Mouse (Mus musculus) forebrain, embryonic 11.5 days (tissue): ENCODE results near the gene Acbd6. TPM values are rescaled to one million over a fixed set of nuclear protein-coding genes. Genes with fewer than 3 reads are reported as not detected.

Experiments used
- ATAC-seq: fragments of 200-750 bp; cut with Nextera tagmentation; replicated peaks from 2 replicates; pipeline ENCODE4 v1.8.0; 2017; ENCODE audit warnings: moderate TSS enrichment; ENCODE audit not compliant: low FRiP score
- DNase-seq: peaks from one replicate; pipeline ENCODE4 v3.0.0-alpha.2; 2017; ENCODE audit warnings: low spot score
- H3K27ac ChIP-seq: fragments of 300-500 bp; sonication (generic); 2 replicates; pipeline ENCODE4 v1.5.1; 2014; ENCODE audit warnings: low read depth, low read length
- H3K27me3 ChIP-seq: fragments of 300-500 bp; sonication (generic); 2 replicates; pipeline ENCODE4 v1.6.1; 2014; ENCODE audit warnings: mild to moderate bottlenecking, low read length, mixed read lengths; ENCODE audit not compliant: control insufficient read depth, insufficient read depth
- H3K36me3 ChIP-seq: fragments of 300-500 bp; sonication (generic); 2 replicates; pipeline ENCODE4 v1.6.1; 2014; ENCODE audit warnings: mild to moderate bottlenecking, low read length, moderate library complexity, mixed read lengths; ENCODE audit not compliant: control insufficient read depth, insufficient read depth
- H3K4me1 ChIP-seq: fragments of 300-500 bp; sonication (generic); replicated peaks from 2 replicates; pipeline ENCODE4 v1.6.1; 2014; ENCODE audit warnings: low read length, mixed read lengths; ENCODE audit not compliant: control insufficient read depth, insufficient read depth
- H3K4me2 ChIP-seq: fragments of 300-500 bp; sonication (generic); 2 replicates; pipeline ENCODE4 v1.6.1; 2014; ENCODE audit warnings: low read depth, mild to moderate bottlenecking, low read length, moderate library complexity, mixed read lengths; ENCODE audit not compliant: severe bottlenecking
- H3K4me3 ChIP-seq: fragments of 300-500 bp; sonication (generic); 2 replicates; pipeline ENCODE4 v1.5.1; 2014; ENCODE audit warnings: low read depth, low read length
- H3K9ac ChIP-seq: fragments of 300-500 bp; sonication (generic); 2 replicates; pipeline ENCODE4 v1.6.1; 2014; ENCODE audit warnings: low read length
- H3K9me3 ChIP-seq: fragments of 300-500 bp; sonication (generic); 2 replicates; pipeline ENCODE4 v1.6.1; 2016; ENCODE audit warnings: low read length, mixed read lengths; ENCODE audit not compliant: control insufficient read depth
- WGBS: fragments of 180-500 bp; shearing (Covaris S2); extraction: QIAGEN DNeasy Blood & Tissue Kit; methylation state at CpG from one replicate; pipeline ENCODE4 v1.1.7; 2014; 5-methylcytosine and 5-hydroxymethylcytosine counted together
- polyA plus RNA-seq: library from polyadenylated mRNA; unstranded; fragments of >200 nt; fragmentation: Nextera tagmentation; extraction: Ambion mirVana; gene quantifications from 2 replicates; pipeline ENCODE4 v1.2.1, GENCODE M21; 2014

The Acbd6 gene
- polyA plus RNA-seq, 1 experiment from 2014 or later: 87.8 TPM

DNA sequence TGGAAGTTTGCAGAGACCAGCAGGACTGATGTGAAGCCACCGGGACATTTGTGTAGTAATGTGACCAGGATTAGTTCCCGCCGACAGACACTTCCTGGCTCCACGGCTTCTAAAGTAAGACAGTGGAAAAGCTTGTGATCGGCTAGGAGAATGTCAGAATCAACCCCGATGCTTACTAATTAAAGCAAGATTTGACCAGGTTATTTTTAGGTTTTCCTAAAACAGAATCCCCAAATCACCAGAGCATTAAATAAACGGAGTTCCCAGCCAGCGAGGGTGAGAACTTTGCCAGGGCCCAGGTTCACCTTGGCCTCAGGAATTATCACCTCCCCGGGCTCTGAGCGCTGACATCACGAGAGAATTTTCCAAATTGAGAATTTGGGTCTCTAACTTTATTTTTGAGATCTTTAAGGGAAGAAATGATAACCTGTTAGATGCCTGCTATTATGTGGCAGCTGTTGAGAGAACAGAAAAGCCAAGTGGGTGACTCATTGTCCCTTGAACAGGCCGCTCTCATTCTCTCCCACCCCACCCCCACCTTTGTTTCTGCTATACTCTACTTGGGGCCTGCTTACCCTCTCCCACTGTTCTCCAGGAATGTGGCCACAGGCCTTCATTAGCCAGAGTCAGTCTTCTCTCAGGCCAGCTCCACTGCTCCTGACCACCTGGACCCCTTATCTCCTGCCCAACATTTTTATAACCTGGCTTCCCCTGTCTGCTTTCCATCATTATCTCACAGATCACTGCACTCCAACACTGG is 30.7 kb upstream of the Acbd6 start:
- H3K27ac ChIP-seq: no peak overlapping the region
- H3K9ac ChIP-seq: no peak overlapping the region

DNA sequence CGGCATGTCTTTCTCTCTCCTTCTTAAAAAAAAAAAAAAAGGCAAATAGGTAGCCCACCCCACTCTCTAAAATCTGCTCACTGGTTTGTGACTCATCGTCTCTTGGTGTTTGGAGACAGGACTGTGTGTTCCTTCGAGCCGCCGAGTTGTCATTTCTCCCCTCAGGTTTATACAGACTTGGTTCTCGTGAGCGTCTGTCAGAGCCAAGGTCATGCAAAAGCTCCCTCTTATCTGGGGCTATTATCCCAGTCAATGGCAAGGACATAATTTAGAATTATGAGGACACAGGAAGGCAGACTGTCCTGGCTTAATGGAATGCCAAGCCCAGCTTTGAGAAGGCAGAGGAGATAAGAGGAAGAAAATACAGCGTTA is 30.1 kb upstream of the Acbd6 start:
- peak overlapping the region; percentile 21; the same call in 1 of the 2 replicates for H3K4me2 ChIP-seq

More for the DNA sequence above, 30.7 kb upstream of the Acbd6 start:
- H3K9me3 ChIP-seq: no peaks in the 10 kb centered on the region
- ATAC-seq (0 out of 2 replicates have a peak, but pooled peaks have one; percentile 22), DNase-seq (peak; percentile 50)
- H3K4me1 ChIP-seq: peaks cover 29% of the 10 kb centered on the region
- H3K4me2 ChIP-seq: peak overlapping the region; percentile 21; the same call in 1 of the 2 replicates
- H3K27me3 ChIP-seq: no peaks in the 10 kb centered on the region
- 20% methylated on average over 12 of the region's 12 CpGs for WGBS
- H3K36me3 ChIP-seq: no peaks in the 10 kb centered on the region
- H3K4me3 ChIP-seq: no peak overlapping the region

DNA sequence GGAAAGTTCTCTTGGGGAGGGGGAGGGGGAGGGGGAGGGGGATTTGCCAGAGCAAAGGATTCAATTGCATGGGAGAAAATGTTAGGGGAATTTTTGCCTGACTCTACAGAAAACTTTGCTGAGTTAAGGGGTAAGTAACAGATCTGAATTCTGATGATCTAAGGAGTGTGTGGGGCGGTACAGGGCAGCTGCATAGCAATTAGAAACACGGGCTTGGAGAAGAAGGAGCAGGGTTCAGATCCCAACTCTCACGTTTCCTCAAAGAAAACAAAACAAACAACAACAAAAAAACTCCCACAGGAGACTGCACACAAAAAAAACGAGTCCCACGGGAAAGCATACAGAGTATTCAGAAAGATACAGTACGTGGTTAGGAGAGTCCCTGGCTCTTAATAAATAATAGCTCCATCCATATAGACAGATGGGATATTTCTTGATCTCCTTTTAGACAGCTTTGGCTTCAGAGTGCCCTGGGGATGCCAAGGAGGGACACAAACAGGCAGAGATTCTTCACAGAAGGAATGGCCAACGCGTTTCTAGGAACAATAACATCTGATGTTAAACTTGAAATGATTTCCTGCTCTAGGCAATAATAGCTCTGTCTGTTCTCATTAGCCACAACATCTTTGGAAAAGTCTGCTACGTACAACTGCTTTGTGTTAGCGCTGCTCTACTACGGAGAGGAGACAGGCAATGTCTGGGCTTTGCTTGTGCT is 29.4 kb upstream of the Acbd6 start:
- no peaks in the 10 kb centered on the region for H3K9me3 ChIP-seq
- peaks cover 29% of the 10 kb centered on the region for H3K4me1 ChIP-seq
- DNase-seq (peak; percentile 51), ATAC-seq (no peak)
- H3K27ac ChIP-seq: no peak overlapping the region; the same call in 1 of the 2 replicates
- no peaks in the 10 kb centered on the region for H3K27me3 ChIP-seq
- 25% methylated on average over 11 of the region's 11 CpGs for WGBS
- H3K4me3 ChIP-seq: no peak overlapping the region
- no peak overlapping the region for H3K4me2 ChIP-seq
- H3K36me3 ChIP-seq: no peaks in the 10 kb centered on the region
- no peak overlapping the region for H3K9ac ChIP-seq

More for the DNA sequence above, 30.1 kb upstream of the Acbd6 start:
- no peaks in the 10 kb centered on the region for H3K9me3 ChIP-seq
- no peak overlapping the region for H3K9ac ChIP-seq
- ATAC-seq (no peak), DNase-seq (no peak)
- 8% methylated on average over 8 of the region's 8 CpGs for WGBS
- H3K36me3 ChIP-seq: no peaks in the 10 kb centered on the region
- no peak overlapping the region for H3K27ac ChIP-seq
- H3K4me1 ChIP-seq: peaks cover 29% of the 10 kb centered on the region
- no peaks in the 10 kb centered on the region for H3K27me3 ChIP-seq
- no peak overlapping the region for H3K4me3 ChIP-seq

DNA sequence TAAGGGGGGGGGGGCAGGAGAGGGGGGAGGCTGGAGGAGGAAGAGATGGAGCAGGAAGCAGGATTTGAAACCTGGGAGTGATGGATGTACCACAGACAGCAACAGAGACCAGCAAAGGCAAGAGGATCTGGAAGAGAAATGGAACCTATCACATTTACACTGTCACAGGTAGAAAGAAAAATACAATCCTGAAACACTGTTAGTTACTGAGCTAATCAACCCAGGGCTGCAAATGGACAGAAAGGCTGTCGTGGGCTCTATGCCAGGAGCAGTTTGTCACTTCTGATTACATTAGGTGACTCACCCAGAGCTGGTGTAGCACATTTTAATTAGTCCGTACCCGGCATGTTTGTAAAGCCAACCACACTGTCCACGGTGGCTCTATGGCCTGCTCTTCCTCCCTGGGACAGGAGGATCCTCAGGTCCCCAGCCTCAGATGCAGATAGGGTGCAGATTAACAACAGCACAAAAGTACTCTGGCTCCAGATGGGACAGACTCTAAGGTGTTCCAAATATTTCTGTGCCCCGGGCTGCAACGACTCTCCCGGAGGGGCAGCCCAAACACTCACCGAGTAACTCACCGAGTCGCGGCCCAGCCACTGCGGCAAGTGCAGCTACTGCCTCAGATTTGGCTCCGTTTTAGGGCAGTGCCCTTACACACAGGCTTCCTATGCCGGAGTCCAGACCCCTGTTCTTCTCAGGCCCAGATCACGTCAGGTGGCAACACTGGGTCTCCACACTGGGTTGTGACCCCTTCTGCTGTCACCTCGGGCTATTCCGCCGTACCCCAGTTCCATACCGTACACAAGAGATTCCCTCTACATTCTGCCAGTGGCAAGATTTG is 28.6 kb upstream of the Acbd6 start:
- no peak overlapping the region for H3K4me2 ChIP-seq
- H3K27me3 ChIP-seq: no peaks in the 10 kb centered on the region
- H3K4me3 ChIP-seq: no peak overlapping the region
- no peaks in the 10 kb centered on the region for H3K36me3 ChIP-seq
- WGBS: 73% methylated on average over 19 of the region's 19 CpGs
- peaks cover 29% of the 10 kb centered on the region for H3K4me1 ChIP-seq
- no peak overlapping the region for H3K9ac ChIP-seq
- H3K27ac ChIP-seq: no peak overlapping the region
- H3K9me3 ChIP-seq: no peaks in the 10 kb centered on the region
- no peak for ATAC-seq
- DNase-seq: peak; percentile 52

DNA sequence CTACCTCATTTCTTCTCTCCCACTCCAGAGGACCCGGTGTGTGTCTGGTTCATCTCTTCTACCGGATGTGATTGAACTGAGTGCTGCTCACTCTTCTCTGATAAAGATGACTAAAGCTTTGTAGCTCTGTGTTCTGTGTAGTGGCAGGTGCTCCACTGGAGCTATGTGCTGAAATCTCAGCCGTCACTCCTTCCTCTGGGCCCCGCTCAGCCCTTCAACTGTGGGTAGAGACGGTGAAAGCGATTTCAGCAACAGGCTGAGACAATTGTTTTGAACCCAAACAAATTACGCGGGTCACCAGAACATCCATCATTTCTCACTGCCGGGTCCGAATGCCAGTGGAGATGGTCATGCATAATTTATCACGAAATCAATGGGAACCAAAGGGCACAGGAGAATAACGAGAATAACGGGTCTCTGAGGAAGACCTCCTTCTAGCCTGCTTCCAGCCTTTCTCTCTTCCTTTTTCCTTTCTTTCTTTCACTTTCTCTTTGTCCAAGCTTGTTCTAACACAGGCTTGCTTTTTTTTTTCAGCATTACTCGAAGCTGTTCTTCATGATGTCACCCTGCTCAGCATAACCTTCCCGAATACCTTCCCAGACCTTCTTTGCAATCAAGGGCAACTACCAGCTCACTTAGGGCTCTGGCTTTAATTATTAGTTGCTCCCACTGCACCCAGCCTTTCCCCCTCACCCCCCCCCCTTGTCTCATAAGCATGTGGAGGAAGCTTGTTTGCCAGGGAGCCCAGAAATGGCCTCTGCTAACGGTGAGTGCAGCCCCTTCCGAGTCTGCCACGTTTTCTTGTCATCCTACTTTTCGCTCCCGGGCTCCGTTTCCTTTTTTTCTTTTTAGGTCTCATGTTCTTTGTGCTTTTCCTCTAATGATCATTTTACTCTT is 27.1 kb upstream of the Acbd6 start:
- H3K4me2 ChIP-seq: peak overlapping the region; percentile 20; the same call in 1 of the 2 replicates
- peak; percentile 69 for ATAC-seq
- DNase-seq: peak; percentile 59
- H3K27ac ChIP-seq: peak overlapping the region; percentile 41; the same call in 1 of the 2 replicates
- no peaks in the 10 kb centered on the region for H3K9me3 ChIP-seq
- WGBS: 33% methylated on average over 21 of the region's 21 CpGs
- H3K36me3 ChIP-seq: no peaks in the 10 kb centered on the region
- H3K4me3 ChIP-seq: no peak overlapping the region
- no peaks in the 10 kb centered on the region for H3K27me3 ChIP-seq
- H3K9ac ChIP-seq: no peak overlapping the region
- H3K4me1 ChIP-seq: peaks cover 29% of the 10 kb centered on the region

GRCm38 (mm10) chr1:155532396-155532795 is 25.5 kb upstream of the Acbd6 start:
- Histone ChIP-seq H3K4me2 (no peak overlapping the region), H3K36me3 (no peaks in the 10 kb centered on the region), H3K27me3 (no peaks in the 10 kb centered on the region), H3K4me1 (peaks cover 22% of the 10 kb centered on the region), H3K9ac (no peak overlapping the region), H3K9me3 (no peaks in the 10 kb centered on the region), H3K4me3 (no peak overlapping the region), H3K27ac (no peak overlapping the region)
- ATAC-seq (no peak), DNase-seq (no peak)
- 90% methylated on average over 5 of the region's 5 CpGs for WGBS

GRCm38 (mm10) chr1:155532833-155533688 is 24.9 kb upstream of the Acbd6 start:
- no peak for DNase-seq
- no peaks in the 10 kb centered on the region for H3K9me3 ChIP-seq
- 71% methylated on average over 9 of the region's 9 CpGs for WGBS
- H3K27ac ChIP-seq: no peak overlapping the region
- no peak overlapping the region for H3K9ac ChIP-seq
- H3K27me3 ChIP-seq: no peaks in the 10 kb centered on the region
- no peak overlapping the region for H3K4me3 ChIP-seq
- H3K4me2 ChIP-seq: no peak overlapping the region
- no peak for ATAC-seq
- H3K4me1 ChIP-seq: peaks cover 16% of the 10 kb centered on the region
- no peaks in the 10 kb centered on the region for H3K36me3 ChIP-seq
